In the genomic region with DNA sequence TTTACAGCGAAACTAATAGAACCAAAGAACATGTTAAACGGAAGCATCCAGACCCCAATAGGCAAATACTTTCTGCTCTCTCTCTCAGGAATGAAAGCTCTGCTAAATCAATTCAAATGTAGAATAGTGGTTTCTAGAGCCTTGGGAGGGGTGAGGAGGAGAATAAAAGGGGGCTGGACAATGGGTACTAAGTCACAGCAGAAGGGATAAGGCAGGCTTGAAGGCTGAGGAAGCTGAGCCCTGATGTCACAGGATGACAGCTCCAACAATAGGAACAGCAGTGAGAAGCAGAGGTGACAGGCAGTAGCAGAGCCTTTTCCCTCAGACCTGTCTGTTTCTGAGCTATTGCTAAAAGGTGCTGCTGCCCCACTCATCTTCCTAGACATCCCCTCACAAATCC, we compare ENCODE assay signal across 14 mouse cellular contexts. TPM values are rescaled to one million over a fixed set of nuclear protein-coding genes. Genes with fewer than 3 reads are reported as not detected.
"Had no signal": no experiment of that assay in that cellular context is flagged by ENCODE, and none has a peak within 500 bp of the region (broad histone marks: within the 10 kb centered on the region; RNA-seq: fewer than 3 reads in every experiment).

No protein-coding gene starts in this region.

- H3K9ac ChIP-seq: limb, embryonic 13.5 days; liver, embryonic 14.5 days; neural tube, embryonic 13.5 days had no signal

- H3K27me3 ChIP-seq: limb, embryonic 13.5 days; neural tube, embryonic 13.5 days had no signal

- H3K4me2 ChIP-seq: limb, embryonic 13.5 days; neural tube, embryonic 13.5 days had no signal

- H3K9me3 ChIP-seq: limb, embryonic 13.5 days; neural tube, embryonic 13.5 days had no signal

- H3K4me1 ChIP-seq: neural tube, embryonic 13.5 days had no signal

- DNase-seq: kidney, adult 18-20 months; kidney, postnatal 10 days; kidney, postnatal 4 days; lung, adult 18-20 months; retina, postnatal 1 day; right cerebral cortex, postnatal 4 days; spleen, adult 18-20 months; thymus, adult 18-20 months; thymus, postnatal 14 days had no signal

- H3K36me3 ChIP-seq: limb, embryonic 13.5 days; neural tube, embryonic 13.5 days had no signal

- H3K27ac ChIP-seq: layer of hippocampus, adult 2 months; limb, embryonic 13.5 days; liver, embryonic 14.5 days; neural tube, embryonic 13.5 days had no signal

- H3K4me3 ChIP-seq: layer of hippocampus, adult 2 months; limb, embryonic 13.5 days; neural tube, embryonic 13.5 days had no signal

RNA-seq across cellular contexts. Expression of a gene that starts 41.8 kb away (rescaled TPM):
- total RNA-seq: megakaryocyte-erythroid progenitor cell, adult 5-6 weeks had no signal
